Mouse (Mus musculus) heart, postnatal 0 days (tissue): ENCODE measurements at regions not wholly inside any gene's neighbourhood (a gene's known extent, or its start where the extent isn't known, plus 50 kb on each side); places are given as distances from the start of the nearest gene placed in this dataset.

Experiments used
- CTCF ChIP-seq: IDR thresholded peaks from 2 replicates; pipeline ENCODE4 v1.5.1; 2016; ENCODE audit warnings: antibody characterized with exemption, control low read depth, low read depth
- EP300 ChIP-seq: IDR thresholded peaks from 2 replicates; pipeline ENCODE4 v1.6.1; 2016; ENCODE audit warnings: antibody characterized with exemption, low read depth

DNA sequence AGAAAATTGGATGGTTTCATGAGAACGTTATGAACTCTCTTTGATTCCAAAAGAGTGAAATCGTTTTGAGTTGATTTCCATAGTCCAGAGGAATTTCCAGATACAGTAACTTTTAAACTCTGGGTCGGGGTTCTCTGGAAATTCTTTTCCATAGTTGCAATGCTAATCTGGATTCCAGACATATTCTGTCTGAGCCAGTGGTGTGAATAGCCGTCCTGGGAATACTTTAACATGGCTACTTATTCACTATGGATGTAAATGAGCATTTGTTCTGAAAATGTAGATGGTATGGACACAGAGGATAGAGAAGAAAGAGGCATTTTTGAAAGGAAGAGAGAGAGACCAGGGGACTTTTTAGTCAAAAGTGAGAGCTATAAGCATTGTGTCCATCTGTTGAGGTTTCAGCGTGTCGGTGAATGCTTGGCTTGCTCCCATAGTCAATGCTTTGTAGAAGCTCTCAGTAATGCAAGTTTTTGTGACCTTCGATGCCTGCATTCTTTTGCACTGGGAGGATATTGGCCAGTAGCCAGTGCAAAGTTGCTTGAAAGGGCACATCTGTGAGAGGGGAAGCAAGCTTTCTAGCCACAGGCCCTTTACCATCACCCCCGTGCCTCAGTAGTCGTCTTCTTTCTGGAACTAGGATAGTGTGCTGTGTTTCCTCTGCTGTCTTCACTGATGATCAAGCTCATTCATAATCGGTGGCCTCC lies 208.9 kb downstream of the Gm19410 start:
- TF ChIP-seq CTCF = no peak
- TF ChIP-seq EP300 = no peak
